Mouse (Mus musculus) stomach, postnatal 0 days (tissue): ENCODE measurements around the gene Cdc20b.

Experiments used
- CTCF ChIP-seq: IDR thresholded peaks from 2 replicates; pipeline ENCODE4 v1.5.1; 2016; ENCODE audit warnings: antibody characterized with exemption, low read depth, mild to moderate bottlenecking, moderate library complexity
- EP300 ChIP-seq: optimal IDR thresholded peaks from 2 replicates; pipeline ENCODE3; 2016; ENCODE audit warnings: antibody characterized with exemption

GRCm38 (mm10) chr13:113022467-113022866 is 12.4 kb upstream of the Cdc20b start:
- TF ChIP-seq CTCF (no peak), EP300 (no peak)
